Mouse (Mus musculus) CD4-positive, CD25-positive, alpha-beta regulatory T cell, adult 4 months (primary cell): ENCODE results near the gene Gm14698. TPM values are rescaled to one million over a fixed set of nuclear protein-coding genes. Genes with fewer than 3 reads are reported as not detected.
"Not testable (repeated sequence)": the region's sequence is repeated elsewhere in the genome, so short reads cannot be mapped to it uniquely, and the experiment has no call there.

ENCODE experiments used
- ATAC-seq: one replicate; pipeline ENCODE4 v1.8.0; 2017
- polyA plus RNA-seq, 2 experiments: library from polyadenylated mRNA; unstranded; fragments of 100-300 nt; shearing (Covaris generic); gene quantifications; one replicate each; pipeline ENCODE4 v1.2.1; 2017

The Gm14698 gene
- 1 to 10 TPM; 1.1 to 1.8 TPM for polyA plus RNA-seq

DNA sequence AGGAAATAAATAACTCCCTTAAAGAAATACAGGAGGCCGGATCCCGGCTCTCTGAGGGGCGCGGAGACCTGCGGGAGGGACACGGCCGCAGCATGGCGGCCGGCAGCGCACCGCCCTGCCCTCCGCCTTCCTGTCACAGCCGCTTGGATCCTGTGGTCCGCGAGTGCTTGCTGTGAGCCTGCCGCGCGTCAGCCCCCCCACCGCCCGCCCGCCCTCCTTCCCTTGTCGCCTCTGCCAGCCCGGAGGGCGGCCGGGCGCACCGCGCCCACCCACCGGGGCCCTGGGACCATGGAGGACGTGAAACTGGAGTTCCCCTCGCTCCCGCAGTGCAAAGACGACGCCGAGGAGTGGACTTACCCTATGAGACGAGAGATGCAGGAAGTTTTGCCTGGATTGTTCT, at the start of gene Gm14698:
TSS of gene Gm14698 (plus strand) at position 35 of the 400 bp plus-strand sequence.
- peak; percentile 49 for ATAC-seq

DNA sequence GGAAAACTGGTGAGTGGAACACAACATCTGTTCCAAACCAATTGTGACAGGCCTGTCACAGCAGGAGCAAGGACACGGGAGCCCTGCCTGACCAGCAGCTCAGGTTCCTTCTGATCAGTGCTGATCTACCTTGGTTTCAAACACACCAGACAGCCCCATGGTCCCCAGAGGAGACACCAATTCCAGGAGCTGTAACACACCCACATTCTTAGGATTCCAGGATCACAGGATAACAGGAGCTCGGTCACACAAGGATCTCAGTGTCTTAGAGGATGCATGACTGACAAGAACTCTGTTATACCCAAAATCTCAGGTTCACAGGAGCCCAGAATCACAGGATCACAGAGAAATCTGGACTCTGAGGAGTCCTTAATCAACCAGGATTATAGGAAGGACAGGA, 444 bp upstream of the Gm14698 start:
- ATAC-seq: not testable (repeated sequence)

DNA sequence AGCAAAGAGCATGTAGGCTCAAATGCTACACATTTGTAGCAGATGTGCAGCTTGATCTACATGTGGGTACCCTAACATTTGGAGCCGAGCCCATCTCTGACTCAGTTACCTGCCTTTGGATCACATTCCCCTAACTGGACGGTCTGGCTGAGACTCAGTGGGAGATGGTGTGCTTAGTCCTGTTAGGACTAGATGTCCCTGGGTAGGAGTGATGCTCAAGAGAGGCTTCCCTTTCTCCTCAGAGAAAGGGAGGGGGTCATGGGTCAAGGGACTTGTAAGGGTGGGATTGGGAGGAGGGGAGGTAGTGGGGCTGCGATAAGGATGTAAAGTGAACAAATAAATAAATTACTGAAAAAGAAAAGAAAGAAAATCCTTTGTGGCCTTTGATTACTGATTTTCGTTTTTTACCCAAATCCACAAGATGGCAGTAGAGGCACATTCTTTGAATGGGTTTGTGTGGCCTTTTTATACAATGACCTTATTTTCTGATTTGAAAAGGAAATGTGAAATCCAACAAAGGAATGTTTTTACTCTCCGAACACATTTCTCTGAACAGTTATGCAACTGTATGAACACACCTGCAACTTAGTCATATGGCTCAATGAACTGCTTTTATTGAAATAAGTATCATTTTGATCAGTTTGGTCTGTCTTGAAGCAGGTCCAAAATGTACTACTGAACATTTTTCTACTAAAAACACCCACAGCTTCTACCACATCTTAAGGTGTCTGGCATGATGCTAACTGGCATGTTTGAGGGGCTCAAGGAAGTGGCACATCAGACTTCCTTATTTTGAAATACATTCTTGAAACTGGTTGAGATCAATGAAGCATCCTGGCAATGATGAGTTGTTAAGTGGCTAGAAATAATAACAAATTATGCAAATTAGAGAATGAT, 18.9 kb downstream of the Gm14698 start:
- ATAC-seq: no peak

DNA sequence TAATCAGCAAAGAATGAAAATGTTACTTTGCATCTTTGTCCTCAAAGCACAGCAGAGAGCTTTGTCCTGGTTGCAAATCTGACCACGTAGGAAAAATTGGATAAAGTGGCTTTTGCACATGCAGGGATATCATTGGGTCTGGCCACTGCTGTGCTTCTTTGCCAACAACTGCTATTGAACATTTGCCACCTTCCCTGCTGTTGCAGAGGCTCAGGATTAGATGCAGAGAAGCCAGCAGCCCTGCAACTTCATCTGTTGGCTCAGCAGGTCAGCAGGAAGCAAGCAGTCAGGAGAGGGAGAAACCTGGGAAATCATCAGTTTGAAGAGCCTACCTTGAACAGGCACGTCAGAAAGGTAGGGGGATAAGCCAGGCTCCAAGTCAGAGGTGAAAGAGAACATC, 44.3 kb downstream of the Gm14698 start:
- ATAC-seq: no peak

Other genes with a start within 250 kb of the Gm14698 start
- 10 to 100 TPM; 17.0 to 24.2 TPM for gene Fmr1, start 142.6 kb upstream of the Gm14698 start, polyA plus RNA-seq
- 1 to 10 TPM in 1 of 2 experiments, not detected in 1; 1.2 TPM for gene Fmr1nb, start 59.3 kb upstream of the Gm14698 start, polyA plus RNA-seq
- not detected for gene Gm6812, start 72.0 kb downstream of the Gm14698 start, polyA plus RNA-seq